Mouse (Mus musculus): ENCODE results near the gene Zdbf2. TPM values are rescaled to one million over a fixed set of nuclear protein-coding genes. Genes with fewer than 3 reads are reported as not detected.

Gene Zdbf2
- 0.06 and 0.22 TPM in 2 replicates for polyA plus RNA-seq (2012; rRNA removed; ENCODE audit: low replicate concordance)

GRCm38 (mm10) chr1:63272741-63273338 lies at the start of gene Zdbf2:
TSS of gene Zdbf2 (plus strand) at chr1:63273265.

Other genes with a start within 250 kb of the Zdbf2 start
- gene Ino80d, start 158.6 kb upstream of the Zdbf2 start, polyA plus RNA-seq (2012; rRNA removed; ENCODE audit: low replicate concordance), result 7.9 and 12.2 TPM in 2 replicates
- gene Eef1b2, start 96.4 kb upstream of the Zdbf2 start, polyA plus RNA-seq (2012; rRNA removed; ENCODE audit: low replicate concordance), result 270 and 492 TPM in 2 replicates
- 67.8 and 77.8 TPM in 2 replicates for gene Ndufs1, start 96.4 kb upstream of the Zdbf2 start, polyA plus RNA-seq (2012; rRNA removed; ENCODE audit: low replicate concordance)
- 1.5 and 3.3 TPM in 2 replicates for gene Gpr1, start 58.7 kb upstream of the Zdbf2 start, polyA plus RNA-seq (2012; rRNA removed; ENCODE audit: low replicate concordance)
- gene Adam23, start 172.6 kb downstream of the Zdbf2 start, polyA plus RNA-seq (2012; rRNA removed; ENCODE audit: low replicate concordance), result 4.3 and 31.3 TPM in 2 replicates

Data from subcutaneous adipose tissue, adult 2 months (tissue).